Mouse (Mus musculus): ENCODE data around the gene Cdk14.
A peak's percentile ranks its signal among the peaks of the same experiment; 100 is the strongest.

Cdk14 gene

GRCm38 (mm10) chr5:5013783-5014182, 406.3 kb downstream of the Cdk14 start:
- no peak for DNase-seq (ENCODE audit: extremely low read depth, insufficient read length, low spot score)

- no peak for DNase-seq (ENCODE audit: extremely low read depth, insufficient read length, low spot score)
Measured at GRCm38 (mm10) chr5:5012521-5013346, 407.4 kb downstream of the Cdk14 start.

GRCm38 (mm10) chr5:5008153-5008745, 411.9 kb downstream of the Cdk14 start:
- DNase-seq (ENCODE audit: extremely low read depth, insufficient read length, low spot score): no peak

- no peak for DNase-seq (ENCODE audit: extremely low read depth, insufficient read length, low spot score)
Measured at GRCm38 (mm10) chr5:5007489-5008152, 412.5 kb downstream of the Cdk14 start.

GRCm38 (mm10) chr5:5005633-5006032, 414.5 kb downstream of the Cdk14 start:
- DNase-seq (ENCODE audit: extremely low read depth, insufficient read length, low spot score): no peak

- DNase-seq (ENCODE audit: extremely low read depth, insufficient read length, low spot score): no peak
Measured at GRCm38 (mm10) chr5:5004740-5005139, 415.4 kb downstream of the Cdk14 start.

GRCm38 (mm10) chr5:4993192-4993601, 426.9 kb downstream of the Cdk14 start:
- DNase-seq (ENCODE audit: extremely low read depth, insufficient read length, low spot score): peak; percentile 36

- DNase-seq (ENCODE audit: extremely low read depth, insufficient read length, low spot score): no peak
Measured at GRCm38 (mm10) chr5:4991023-4991422, 429.1 kb downstream of the Cdk14 start.

- no peak for DNase-seq (ENCODE audit: extremely low read depth, insufficient read length, low spot score)
Measured at GRCm38 (mm10) chr5:4990237-4990636, 429.9 kb downstream of the Cdk14 start.

- no peak for DNase-seq (ENCODE audit: extremely low read depth, insufficient read length, low spot score)
Measured at GRCm38 (mm10) chr5:4986181-4986580, 433.9 kb downstream of the Cdk14 start.

- DNase-seq (ENCODE audit: extremely low read depth, insufficient read length, low spot score): no peak
Measured at GRCm38 (mm10) chr5:4979551-4979950, 440.6 kb downstream of the Cdk14 start.

GRCm38 (mm10) chr5:4973408-4973807, 446.7 kb downstream of the Cdk14 start:
- DNase-seq (ENCODE audit: extremely low read depth, insufficient read length, low spot score): no peak

- DNase-seq (ENCODE audit: extremely low read depth, insufficient read length, low spot score): peak; percentile 23
Measured at GRCm38 (mm10) chr5:4962063-4962610, 458.0 kb downstream of the Cdk14 start.

- no peak for DNase-seq (ENCODE audit: extremely low read depth, insufficient read length, low spot score)
Measured at GRCm38 (mm10) chr5:4961636-4962035, 458.5 kb downstream of the Cdk14 start.

GRCm38 (mm10) chr5:4959446-4959845, 460.7 kb downstream of the Cdk14 start:
- no peak for DNase-seq (ENCODE audit: extremely low read depth, insufficient read length, low spot score)

- no peak for DNase-seq (ENCODE audit: extremely low read depth, insufficient read length, low spot score)
Measured at GRCm38 (mm10) chr5:4955993-4956392, 464.1 kb downstream of the Cdk14 start.

- no peak for DNase-seq (ENCODE audit: extremely low read depth, insufficient read length, low spot score)
Measured at GRCm38 (mm10) chr5:4955392-4955791, 464.7 kb downstream of the Cdk14 start.

- no peak for DNase-seq (ENCODE audit: extremely low read depth, insufficient read length, low spot score)
Measured at GRCm38 (mm10) chr5:4949433-4949832, 470.7 kb downstream of the Cdk14 start.

- no peak for DNase-seq (ENCODE audit: extremely low read depth, insufficient read length, low spot score)
Measured at GRCm38 (mm10) chr5:4948090-4948954, 471.8 kb downstream of the Cdk14 start.

GRCm38 (mm10) chr5:4935131-4935530, 485.0 kb downstream of the Cdk14 start:
- DNase-seq (ENCODE audit: extremely low read depth, insufficient read length, low spot score): no peak
